Mouse (Mus musculus): ENCODE data around the gene Sytl2.

Gene Sytl2

DNA sequence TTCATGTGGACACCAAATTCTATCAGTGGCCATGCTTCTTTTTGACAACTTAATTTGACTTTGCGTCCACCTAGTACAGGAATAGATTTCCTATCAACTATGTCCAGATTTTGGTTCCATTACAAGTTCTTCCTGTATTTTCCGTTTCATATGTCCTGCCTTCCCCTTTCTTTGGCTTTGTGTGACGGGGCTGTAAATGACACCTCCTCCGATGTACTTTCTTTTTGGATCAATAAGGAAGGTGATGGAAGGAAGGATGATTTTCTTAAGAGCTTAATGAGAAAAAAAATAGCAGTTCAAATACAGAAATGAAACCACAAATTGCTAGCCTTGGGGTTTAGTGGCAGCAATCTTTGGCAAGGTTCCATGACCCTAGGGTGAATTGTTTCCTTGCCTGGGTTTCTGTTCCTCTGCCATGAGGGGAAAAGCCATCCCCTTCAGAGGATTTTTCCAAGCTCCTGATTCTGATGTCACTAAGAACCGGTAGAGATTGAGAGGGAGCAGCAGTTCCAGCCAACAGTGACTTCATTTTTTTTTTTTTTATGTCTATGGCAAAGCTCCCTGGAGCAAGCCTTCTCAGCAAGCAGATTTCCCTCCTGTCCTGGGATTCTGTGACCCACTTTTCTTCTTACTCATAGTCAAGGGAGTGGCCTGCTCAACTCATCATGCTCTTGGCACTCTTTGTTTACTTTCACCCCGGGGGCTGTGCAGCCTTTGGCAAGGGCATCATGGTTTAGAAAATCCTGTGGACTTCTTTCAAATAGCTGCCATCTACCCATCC lies 68.2 kb downstream of the Sytl2 start:
- DNase-seq (ENCODE audit: low spot score) = no peak

DNA sequence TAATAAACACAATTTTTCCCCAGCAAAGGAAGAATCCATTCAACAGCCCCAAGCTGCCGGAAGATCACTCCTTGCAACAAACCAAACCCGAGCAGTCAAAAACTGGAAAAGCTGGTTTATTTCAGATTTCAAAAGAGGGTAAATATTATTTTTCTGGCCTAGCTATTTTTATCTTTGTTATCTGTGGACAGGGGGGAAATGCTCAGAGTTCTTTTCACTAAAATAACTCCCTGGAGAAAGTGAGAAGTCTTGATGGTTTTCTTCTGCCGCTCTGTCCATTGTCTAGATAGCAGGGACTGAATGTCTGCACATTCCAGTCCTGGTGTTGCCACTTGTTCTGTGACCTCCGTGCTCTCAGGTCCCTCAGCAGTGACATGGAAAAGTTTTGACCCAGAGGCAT lies 70.8 kb downstream of the Sytl2 start:
- DNase-seq (ENCODE audit: low spot score) = no peak

DNA sequence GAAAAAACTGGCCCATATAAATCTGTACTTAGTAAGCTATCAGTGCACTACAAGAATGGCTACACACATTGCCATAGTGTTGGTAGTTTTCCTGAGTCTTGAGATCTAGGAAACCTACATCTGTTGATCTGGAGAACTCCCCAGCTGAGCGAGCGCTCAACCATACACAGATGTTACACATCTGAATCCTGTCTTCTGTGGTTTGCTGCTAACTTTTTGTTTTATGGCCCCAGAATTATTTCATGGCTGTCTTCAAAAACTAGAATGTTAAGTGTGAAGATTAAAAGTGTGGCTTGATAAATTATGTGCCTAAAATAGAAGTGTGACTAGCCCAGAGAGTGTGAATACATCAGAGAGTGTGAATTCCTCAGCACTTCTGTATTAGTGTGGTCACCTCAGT lies 82.4 kb downstream of the Sytl2 start:
- no peak for DNase-seq (ENCODE audit: low spot score)

DNA sequence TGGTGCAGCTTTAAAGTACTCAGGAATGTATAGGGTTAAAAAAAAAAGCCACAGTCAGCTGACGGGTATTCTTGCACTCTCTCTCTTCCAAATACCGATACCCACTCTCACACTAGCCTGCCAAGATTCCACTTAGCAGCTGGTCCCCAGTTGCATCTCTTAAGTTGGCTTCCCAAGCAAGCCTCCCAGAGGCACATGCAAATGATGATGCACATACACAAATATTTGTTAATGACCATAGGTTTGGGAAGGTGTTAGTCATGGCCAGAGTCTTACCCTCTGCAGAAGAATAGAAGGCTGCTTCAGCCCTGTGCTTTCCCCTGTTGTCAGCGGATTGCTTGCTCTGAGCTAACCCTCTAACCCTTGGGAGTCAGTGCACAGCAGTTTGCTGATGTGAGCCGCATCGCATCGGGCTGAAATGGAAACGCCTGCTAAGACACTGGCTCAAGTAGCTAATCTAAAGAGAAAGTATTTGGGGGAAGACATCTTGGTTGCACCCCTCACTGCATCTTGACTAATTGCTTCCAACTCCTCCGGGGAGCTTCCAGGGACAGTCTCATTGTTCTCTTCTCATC lies 84.9 kb downstream of the Sytl2 start:
- peak; percentile 38 for DNase-seq (ENCODE audit: low spot score)

DNA sequence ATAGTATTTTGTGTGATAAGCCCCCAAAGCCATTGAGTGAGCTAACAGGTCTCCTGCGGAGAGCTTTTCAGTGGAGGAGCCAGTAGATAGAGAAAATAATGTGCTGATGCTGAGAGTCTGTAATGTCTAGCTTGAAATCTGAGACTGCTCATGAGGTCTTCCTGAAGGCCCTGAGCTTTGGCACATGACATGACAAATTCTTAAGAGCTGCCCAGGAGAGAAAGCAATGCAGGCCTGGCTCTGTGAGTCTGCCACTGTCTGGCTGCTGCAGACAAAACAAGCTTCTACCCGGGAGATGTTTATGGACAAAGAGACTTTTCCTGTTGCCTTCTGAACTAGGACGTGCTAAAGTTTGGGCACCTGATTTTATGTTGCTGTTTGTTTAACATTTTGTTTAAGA lies 87.7 kb downstream of the Sytl2 start:
- DNase-seq (ENCODE audit: low spot score) = peak; percentile 35

DNA sequence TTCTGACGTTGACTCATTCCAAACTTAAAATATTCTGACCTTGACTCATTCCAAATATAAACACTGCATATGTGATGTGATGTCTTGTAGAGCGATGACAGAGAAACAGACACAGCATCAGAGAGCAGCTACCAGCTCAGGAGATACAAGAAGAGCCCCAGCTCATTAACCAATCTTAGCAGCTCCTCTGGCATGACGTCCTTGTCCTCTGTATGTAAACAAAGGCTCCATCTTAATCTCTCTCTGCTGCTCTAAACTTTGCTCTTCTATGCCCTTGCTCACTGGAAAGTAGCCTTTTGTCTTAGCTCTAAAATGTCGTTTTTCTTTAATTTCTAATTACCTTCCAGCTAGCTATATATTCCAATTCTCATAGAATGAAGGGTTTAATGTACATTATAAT lies 93.0 kb downstream of the Sytl2 start:
- no peak for DNase-seq (ENCODE audit: low spot score)

DNA sequence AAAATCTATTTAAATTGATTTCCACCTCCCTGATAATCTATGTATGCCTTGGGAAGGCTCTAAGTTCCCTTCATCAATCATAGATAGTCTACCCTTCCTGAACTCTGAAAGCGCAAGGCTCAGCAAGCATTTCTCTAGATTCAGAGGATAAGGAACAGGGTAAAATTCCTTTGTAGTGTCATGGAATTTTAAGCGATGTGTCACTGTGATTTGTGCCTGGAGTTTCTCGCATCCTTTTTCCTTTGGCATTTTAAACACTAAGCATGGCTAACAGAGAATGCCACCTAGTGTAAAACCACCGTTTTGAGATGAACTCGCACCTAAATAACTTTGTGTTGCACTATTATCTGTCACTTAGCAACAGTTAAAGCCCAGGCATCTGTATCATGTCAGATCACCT lies 93.9 kb downstream of the Sytl2 start:
- no peak for DNase-seq (ENCODE audit: low spot score)

DNA sequence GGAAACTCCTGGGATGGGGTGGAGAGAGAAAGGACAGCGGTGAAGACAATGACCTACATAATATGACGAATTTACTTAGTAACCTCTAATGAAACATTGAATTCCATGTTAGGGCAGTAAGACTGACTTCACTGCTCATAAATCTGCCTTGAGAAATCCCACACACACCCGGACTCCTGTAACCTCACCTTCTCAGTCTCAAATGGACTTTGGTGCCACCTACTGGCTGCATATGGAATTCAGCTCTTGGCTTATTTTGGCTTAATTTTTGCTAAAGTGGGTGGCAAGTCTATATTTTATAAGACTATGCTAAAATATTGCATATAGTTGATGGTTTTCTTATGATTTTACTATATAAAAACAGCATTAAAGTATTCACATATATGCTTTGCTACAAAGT lies 107.9 kb downstream of the Sytl2 start:
- peak; percentile 71 for DNase-seq (ENCODE audit: low spot score)

DNA sequence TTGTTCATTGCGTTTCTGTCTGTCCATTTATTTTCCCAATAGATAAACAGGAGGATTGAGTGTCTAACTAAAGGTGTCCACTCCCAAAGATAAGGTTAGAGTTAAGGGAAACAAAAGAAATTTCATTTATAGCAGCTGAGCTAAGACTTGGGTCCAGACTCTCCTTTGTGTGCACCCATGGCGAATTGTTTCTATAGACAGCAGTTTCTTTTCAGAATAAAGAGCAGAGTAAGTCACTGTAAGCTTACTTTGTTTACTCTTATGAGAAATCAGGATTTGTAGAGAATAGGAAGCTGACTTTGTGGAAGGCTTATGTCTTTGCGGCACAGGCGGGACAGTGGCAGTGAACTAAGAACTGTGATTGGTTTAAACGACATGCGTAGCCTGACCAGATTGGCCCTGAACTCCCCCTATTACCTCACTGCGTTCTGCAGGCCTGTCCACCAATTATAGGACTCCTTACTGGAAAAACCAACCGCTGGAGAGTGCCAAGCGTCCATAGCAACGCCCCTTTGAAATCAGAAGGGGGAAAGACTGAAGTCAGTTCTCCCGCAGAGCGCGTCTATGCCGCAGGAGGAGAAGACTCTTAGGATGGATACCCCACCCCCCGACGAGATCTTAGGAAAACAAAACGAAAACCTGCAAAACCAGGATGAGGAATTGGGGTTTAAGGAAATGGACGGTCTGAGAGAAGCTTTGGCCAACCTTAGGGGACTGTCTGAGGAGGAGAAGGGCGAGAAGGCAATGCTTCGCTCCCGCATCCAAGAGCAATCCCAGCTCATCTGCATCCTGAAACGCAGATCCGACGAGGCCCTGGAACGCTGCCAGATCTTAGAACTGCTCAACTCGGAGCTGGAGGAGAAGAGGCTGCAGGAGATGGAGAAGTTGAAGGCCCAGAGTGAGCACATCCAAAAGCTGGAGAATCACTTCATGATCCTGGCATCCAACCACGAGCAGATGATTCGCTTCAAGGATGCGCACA lies 124.3 kb downstream of the Sytl2 start, which contains the start of gene Ccdc89:
TSS of gene Ccdc89 (plus strand) at position 558 of the 982 bp plus-strand sequence.
- peak; percentile 87 for DNase-seq (ENCODE audit: low spot score)

DNA sequence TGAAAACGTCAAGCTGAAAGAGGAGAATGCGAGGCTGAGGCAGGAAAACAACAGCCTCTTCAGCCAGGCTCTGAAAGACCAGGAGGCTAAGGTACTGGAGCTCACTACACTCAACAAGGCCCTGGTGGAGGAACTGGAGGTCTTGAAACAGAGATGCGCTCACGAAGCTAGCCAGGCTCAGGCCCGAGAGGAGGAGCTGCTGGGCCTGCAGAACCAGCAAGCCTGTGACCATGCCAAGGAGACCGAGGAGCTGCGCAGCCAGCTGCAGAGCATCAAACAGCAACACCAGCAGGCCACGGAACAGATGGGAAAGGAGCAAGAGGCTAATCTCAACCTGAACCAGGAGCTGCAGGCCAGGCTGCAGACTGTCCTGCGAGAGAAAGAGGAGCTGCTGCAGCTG lies 125.0 kb downstream of the Sytl2 start:
- no peak for DNase-seq (ENCODE audit: low spot score)

DNA sequence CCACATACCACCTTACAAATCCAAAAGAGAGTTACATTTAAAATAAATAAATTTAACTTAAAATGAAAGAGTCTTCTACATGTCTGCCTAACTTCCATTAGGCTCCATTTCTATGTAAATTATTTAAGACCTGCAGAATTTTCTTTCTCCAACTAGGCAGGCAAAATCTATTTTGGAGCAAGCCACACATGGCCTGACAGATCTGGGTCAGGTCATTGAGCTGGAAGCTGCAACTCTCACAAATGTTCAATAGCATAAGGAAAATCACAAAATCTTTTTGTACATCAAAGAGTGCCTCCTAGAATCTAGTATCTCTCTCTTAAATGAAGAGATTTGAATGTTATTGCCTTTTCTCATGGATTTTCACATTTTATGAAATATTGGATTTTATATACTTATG lies 130.2 kb downstream of the Sytl2 start:
- DNase-seq (ENCODE audit: low spot score) = no peak

DNA sequence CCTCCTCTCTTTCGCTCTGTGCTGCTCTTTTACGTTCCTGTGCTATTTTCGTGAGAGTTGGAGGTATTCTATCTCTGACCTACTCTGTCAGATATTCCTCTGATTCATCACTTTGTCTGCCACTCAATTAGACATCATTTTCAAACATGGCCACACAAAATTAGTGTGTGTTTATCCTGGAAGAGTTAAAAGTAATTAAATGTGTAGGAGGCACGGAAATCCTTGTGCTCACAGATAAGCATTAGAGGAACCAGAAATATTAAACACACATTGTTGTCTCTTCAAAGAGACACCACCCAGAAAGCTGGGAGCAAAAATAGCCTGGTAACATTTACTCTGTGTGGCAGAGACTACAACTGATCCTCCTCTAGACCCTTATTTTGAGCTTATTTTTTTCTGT lies 138.0 kb downstream of the Sytl2 start:
- no peak for DNase-seq (ENCODE audit: low spot score)

DNA sequence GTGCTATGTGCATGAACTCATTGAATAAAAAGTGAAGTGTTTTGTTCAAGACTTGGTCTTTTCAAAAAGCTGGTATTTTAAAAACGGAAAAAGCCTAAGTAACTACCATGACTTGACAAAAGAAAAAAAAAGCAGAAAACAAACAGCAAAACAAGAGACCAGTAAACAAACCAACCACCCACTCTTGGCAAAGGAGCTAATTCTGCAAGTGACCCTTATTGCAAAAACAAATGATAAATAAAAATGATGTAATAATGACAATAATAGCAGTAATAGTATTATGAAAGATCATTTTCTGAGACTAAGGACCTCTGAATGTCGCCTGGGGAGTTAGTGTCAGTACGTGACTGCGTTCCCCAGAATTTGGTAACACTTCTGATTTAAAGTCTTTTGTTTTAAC lies 140.0 kb downstream of the Sytl2 start:
- DNase-seq (ENCODE audit: low spot score) = no peak

DNA sequence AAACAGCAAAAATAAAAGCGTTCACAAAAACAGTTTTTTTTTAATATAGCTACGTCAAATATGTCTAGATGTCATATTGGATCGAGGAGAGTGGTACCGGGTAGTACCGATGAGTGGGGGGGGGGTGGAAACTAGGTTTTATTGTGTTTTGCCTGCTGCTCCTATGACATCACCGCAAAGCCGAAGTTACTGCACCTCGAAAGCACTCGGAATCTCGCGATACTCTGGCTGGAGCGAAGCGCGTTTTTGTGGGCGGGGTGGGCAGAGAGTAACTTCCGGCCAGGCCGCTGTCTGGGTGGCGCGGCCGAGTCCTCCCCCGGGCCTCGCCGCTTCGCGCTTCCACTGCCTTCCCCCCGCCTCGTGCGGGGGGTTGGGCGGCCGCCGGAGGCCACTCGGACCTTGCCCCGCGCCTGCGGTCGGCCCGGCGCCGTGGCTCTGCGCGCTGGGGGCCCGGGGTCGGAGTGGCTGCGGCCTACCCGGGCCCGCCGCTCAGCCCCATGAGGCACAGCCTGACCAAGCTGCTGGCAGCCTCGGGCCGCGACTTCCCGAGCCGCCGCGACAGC lies 140.5 kb downstream of the Sytl2 start, which contains the start of gene Crebzf:
TSS of gene Crebzf (plus strand) at position 212 of the 563 bp plus-strand sequence.
- peak; percentile 98 for DNase-seq (ENCODE audit: low spot score)

DNA sequence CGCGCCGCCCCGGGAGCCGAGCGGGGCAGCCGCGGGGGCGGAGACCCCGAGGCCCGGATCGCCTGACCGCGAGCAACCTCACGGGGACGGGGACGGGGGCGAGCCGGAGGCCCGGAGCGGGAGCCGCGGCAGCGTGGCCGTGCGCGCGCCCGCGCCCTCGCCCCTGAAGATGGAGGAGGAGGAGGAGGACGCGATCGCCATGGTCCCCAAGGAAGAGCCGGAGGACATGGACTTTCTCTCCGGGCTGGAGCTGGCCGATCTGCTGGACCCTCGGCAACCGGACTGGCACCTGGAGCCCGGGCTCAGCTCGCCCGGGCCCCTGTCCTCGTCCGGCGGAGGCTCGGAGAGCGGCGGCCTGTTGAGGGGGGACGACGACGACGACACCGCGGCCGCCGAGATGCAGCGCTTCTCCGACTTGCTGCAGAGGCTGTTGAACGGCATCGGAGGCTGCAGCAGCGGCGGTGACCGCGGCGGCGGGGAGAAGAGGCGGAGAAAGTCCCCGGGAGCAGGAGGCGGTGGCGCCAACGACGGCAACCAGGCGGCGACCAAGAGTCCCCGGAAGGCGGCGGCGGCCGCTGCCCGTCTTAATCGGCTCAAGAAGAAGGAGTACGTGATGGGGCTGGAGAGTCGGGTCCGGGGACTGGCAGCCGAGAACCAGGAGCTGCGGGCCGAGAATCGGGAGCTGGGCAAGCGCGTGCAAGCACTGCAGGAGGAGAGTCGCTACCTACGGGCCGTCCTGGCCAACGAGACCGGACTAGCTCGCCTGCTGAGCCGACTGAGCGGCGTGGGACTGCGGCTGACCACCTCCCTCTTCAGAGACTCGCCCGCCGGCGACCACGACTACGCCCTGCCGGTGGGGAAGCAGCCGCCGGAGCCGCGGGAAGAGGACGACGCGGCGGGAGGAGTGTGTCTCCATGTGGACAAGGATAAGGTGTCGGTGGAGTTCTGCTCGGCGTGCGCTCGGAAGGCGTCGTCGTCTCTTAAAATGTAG lies 141.3 kb downstream of the Sytl2 start:
- peak; percentile 70 for DNase-seq (ENCODE audit: low spot score)

DNA sequence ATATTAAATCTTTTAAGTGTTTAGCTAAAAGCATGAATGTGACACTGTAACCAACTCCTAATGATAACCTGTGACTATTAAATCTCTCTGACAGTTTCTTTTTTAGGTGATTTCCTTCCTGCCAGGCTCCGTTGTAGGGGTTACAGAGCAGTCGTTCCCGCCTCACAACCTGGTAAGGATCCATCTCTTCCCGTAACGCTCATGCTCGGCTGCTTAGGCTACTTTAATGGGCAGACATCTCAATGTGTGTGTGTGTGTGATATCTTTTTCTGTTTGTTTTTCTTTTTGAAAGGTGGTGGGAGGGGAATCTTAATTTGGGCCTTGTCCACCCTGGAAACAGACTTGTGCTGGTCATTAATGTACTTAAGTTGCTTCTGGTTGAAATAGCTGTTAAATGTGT lies 142.2 kb downstream of the Sytl2 start:
- peak; percentile 25 for DNase-seq (ENCODE audit: low spot score)

DNA sequence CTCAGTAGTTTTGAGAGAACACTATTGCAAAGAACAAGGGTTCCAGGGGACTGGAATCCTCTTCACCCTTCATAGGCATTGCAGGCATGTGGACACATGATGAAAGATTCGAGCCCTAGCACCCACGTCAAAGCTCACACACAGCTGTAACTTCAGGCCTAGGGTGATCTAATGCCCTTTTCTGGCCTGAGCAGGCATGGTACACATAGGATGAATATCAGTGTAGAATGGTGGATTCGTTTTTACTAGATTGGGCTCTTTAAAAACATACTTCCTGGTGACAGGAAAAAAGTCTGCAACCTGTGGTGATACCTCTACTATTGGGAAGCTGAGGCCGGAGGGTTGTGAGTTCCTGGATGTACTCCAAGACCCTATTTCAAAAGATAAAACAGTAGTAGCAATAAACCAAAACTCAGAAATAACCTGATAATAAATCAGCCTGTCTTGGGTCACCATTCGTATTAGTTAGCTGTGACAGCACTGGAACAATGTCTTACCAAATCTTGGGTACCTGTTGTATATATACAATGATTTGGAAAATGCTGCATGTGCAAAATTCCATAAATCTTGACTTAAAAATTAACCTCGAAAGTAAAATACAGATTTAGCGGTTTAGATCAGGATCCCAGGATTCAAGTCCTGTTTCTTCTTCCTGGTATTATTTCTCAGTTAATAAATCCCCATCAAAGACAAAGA lies 154.2 kb downstream of the Sytl2 start:
- no peak for DNase-seq (ENCODE audit: low spot score)

DNA sequence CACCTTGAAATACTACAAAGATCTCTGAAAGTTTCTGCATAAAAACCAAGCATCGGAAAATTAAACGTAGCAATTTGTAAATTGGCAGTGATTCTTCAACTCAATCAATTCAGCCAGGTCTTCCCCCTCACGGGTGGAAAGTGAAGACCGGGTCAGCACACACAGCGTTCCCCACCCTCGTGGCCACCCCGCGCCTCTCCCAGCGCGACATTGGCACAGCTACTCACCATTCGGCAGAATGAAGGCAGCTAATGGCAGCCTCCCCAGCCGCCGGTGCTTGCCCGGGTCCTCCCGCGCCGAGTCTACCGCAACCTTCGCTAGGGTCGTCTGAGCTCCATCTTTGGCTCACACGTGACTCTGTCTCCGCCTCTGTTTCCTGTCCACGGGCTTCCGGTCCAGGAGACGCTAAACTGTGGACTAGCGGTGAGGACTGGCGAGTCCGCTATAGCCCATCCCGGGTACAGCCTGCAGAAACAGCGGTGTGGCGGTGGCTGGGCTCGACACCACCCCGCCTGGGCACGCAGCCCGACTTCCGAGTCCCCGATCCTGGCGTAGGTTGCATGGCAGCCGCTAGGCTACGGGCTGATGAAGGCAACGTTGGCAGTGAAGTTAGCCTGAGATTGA lies 154.9 kb downstream of the Sytl2 start, which contains the start of gene Tmem126a:
TSS of gene Tmem126a (minus strand) at position 385 of the 624 bp plus-strand sequence.
- DNase-seq (ENCODE audit: low spot score) = peak; percentile 93

DNA sequence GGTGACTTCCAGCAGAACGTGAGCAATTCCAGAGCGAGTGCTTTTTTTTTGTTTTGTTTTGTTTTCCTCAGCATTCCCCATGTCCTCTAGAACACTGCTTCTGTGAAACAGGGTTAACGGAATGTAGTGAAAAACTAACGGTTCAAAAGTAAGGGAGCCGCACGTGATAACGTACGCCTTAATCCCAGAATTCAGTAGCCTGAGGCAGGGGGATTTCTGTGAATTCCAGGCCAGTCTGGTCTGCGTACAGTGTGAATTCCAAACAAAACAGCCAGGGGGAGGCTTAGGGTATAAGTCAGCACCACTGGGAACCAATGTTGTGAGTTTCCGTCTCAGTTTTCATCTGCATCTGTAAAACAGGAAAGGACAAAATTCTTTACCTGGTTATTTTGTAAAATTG lies 155.5 kb downstream of the Sytl2 start:
- peak; percentile 40 for DNase-seq (ENCODE audit: low spot score)

Data from embryo, embryonic 10 days (tissue).